Mouse (Mus musculus) liver, embryonic 16.5 days (tissue): Measurements from ENCODE around the gene Gal3st4. TPM values are rescaled to one million over a fixed set of nuclear protein-coding genes. Genes with fewer than 3 reads are reported as not detected.

Experiments used
- ATAC-seq: fragments of 200-750 bp; cut with Nextera tagmentation; 2 replicates; pipeline ENCODE4 v1.8.0; 2017; ENCODE audit warnings: low read depth, mild to moderate bottlenecking, moderate number of reproducible peaks, moderate library complexity
- H3K27ac ChIP-seq: fragments of 300-500 bp; sonication (generic); 2 replicates; pipeline ENCODE4 v1.5.1; 2014; ENCODE audit warnings: mild to moderate bottlenecking, low read length
- H3K27me3 ChIP-seq: fragments of 300-500 bp; sonication (generic); 2 replicates; pipeline ENCODE4 v1.6.1; 2014; ENCODE audit warnings: low read depth, low read length, mixed read lengths; ENCODE audit not compliant: control insufficient read depth, insufficient read depth
- H3K36me3 ChIP-seq: fragments of 300-500 bp; sonication (generic); 2 replicates; pipeline ENCODE4 v1.6.1; 2014; ENCODE audit warnings: mild to moderate bottlenecking; ENCODE audit not compliant: control insufficient read depth, insufficient read depth
- H3K4me1 ChIP-seq: fragments of 300-500 bp; sonication (generic); 2 replicates; pipeline ENCODE4 v1.6.1; 2014; ENCODE audit warnings: low read depth, low read length, mixed read lengths; ENCODE audit not compliant: control insufficient read depth
- H3K4me2 ChIP-seq: fragments of 300-500 bp; sonication (generic); 2 replicates; pipeline ENCODE4 v1.6.1; 2014; ENCODE audit warnings: low read depth, low read length, mixed read lengths
- H3K4me3 ChIP-seq: fragments of 300-500 bp; sonication (generic); 2 replicates; pipeline ENCODE4 v1.5.1; 2014; ENCODE audit warnings: low read depth, mild to moderate bottlenecking, low read length
- H3K9ac ChIP-seq: fragments of 300-500 bp; sonication (generic); 2 replicates; pipeline ENCODE4 v1.6.1; 2014; ENCODE audit warnings: low read depth, low read length
- H3K9me3 ChIP-seq: fragments of 300-500 bp; sonication (generic); replicated peaks from 2 replicates; pipeline ENCODE4 v1.6.1; 2016; ENCODE audit warnings: low read length; ENCODE audit not compliant: control insufficient read depth
- WGBS: fragments of 180-500 bp; shearing (Covaris S2); extraction: QIAGEN DNeasy Blood & Tissue Kit; methylation state at CpG from one replicate; pipeline ENCODE4 v1.1.7; 2014; ENCODE audit not compliant: insufficient replicate concordance; 5-methylcytosine and 5-hydroxymethylcytosine counted together
- polyA plus RNA-seq: library from polyadenylated mRNA; unstranded; fragments of >200 nt; fragmentation: Nextera tagmentation; extraction: Ambion mirVana; gene quantifications from 2 replicates; pipeline ENCODE4 v1.2.1, GENCODE M21; 2015

The Gal3st4 gene
- polyA plus RNA-seq, 1 experiment from 2014 or later: 0.22 TPM

DNA sequence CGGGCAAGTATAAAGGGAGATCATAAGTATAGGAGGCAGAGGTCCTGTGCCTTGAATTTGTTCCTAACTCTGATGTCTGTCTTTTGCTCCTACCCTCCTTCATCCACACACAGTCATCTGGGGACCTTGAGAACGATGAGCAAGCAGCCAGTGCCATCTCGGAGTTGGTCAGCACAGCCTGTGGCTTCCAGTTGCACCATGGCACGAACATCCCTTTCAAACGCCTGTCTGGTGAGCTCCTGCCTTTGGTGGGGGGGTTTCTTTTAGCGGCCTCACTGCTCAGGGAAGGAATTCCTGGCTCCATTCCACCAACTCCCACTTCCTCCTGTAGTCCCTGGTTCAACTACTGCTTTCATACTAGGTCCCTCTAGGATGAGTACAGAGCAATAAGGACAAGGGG lies 14.1 kb downstream of the Gal3st4 start:
- no peak overlapping the region for H3K9ac ChIP-seq
- H3K4me1 ChIP-seq: peaks cover 58% of the 10 kb centered on the region

DNA sequence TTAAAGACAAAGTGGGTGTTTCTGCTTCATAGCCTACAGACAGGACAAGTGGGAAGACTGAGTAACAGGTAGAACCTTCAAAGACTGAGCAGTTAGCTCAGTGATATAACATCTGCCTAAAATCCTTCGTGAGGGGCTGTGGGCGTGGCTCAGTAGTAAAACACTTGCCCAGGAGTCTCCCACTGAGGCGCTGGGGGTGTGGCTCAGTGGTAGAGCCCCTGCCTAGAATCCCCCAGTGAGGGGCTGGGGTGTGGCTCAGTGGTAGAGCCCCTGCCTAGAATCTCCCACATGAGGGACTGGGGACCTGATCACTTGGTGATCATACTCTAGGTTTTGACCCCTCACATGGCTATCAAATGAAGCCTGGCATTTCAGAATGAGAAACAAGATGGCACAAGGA lies 14.6 kb downstream of the Gal3st4 start:
- ATAC-seq: no peak
- no peak overlapping the region for H3K4me3 ChIP-seq
- no peak overlapping the region for H3K9ac ChIP-seq
- peaks cover 5% of the 10 kb centered on the region for H3K36me3 ChIP-seq
- peaks cover 55% of the 10 kb centered on the region for H3K4me1 ChIP-seq
- no peaks in the 10 kb centered on the region for H3K27me3 ChIP-seq
- no peaks in the 10 kb centered on the region for H3K9me3 ChIP-seq
- H3K4me2 ChIP-seq: no peak overlapping the region
- H3K27ac ChIP-seq: no peak overlapping the region
- 41% methylated on average over 3 of the region's 3 CpGs for WGBS

More for the DNA sequence above, 14.1 kb downstream of the Gal3st4 start:
- Histone ChIP-seq H3K4me3 (no peak overlapping the region), H3K36me3 (peaks cover 5% of the 10 kb centered on the region), H3K27ac (no peak overlapping the region), H3K27me3 (no peaks in the 10 kb centered on the region), H3K9me3 (no peaks in the 10 kb centered on the region), H3K4me2 (no peak overlapping the region)
- WGBS: 71% methylated on average over 6 of the region's 6 CpGs
- no peak for ATAC-seq

DNA sequence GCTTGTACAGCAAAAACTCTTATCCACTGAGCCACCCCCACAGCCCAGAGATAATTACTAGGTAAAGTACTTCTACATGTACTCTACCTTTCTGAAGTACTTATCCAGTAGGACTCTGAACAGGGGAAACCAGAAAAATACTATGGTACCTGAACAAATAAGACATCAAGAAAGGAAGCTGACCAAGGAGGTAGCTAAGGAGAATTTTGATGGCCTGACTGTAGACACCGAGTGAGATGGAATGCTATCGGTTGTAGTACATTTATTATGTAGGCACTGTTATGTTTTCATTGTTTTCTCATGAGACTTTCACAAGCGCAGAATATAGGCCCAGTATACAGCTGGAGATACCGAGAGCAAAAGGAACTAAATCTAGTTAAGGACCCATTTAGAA lies 15.1 kb downstream of the Gal3st4 start:
- no peaks in the 10 kb centered on the region for H3K27me3 ChIP-seq
- no peak overlapping the region for H3K4me2 ChIP-seq
- H3K36me3 ChIP-seq: peaks cover 5% of the 10 kb centered on the region
- H3K9ac ChIP-seq: no peak overlapping the region
- H3K4me3 ChIP-seq: no peak overlapping the region
- 68% methylated on average over 4 of the region's 4 CpGs for WGBS
- peak overlapping the region; percentile 73 for H3K27ac ChIP-seq
- H3K9me3 ChIP-seq: no peaks in the 10 kb centered on the region
- ATAC-seq: no peak
- peaks cover 50% of the 10 kb centered on the region for H3K4me1 ChIP-seq

DNA sequence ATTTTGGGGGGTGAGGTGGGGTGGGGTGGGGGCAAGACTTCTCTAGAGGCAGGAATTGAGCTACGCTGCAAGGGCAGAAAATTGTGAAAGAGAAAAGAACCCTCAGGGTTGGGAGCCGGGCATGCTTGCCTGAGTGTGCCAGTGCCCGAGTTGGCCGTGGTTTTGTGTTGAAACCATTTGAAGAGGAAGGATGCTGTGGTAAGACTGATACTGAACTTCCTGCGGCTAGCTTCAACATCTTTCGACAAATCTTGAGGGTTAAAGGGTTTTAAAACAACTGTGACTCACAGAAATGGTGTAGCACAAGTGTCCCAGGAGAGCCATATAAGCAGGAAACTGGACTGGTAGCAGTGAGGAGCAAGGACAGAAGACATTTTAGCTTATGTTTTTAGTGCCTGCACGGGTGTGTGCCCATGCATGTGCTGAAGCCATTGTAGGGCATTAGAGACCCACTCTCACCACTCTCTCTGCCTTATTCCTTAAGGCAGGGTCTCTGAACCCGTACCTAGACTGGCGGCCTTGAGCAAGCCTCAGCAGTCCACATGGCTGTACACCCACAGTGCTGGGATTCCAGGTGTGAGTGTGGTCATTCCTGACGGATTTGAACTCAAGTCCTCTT lies 15.6 kb downstream of the Gal3st4 start:
- Histone ChIP-seq H3K4me3 (peak overlapping the region; percentile 88), H3K4me2 (no peak overlapping the region), H3K27me3 (no peaks in the 10 kb centered on the region), H3K36me3 (peaks cover 5% of the 10 kb centered on the region), H3K4me1 (peaks cover 45% of the 10 kb centered on the region), H3K9me3 (no peaks in the 10 kb centered on the region), H3K9ac (no peak overlapping the region), H3K27ac (peak overlapping the region; percentile 82)
- WGBS: 32% methylated on average over 10 of the region's 10 CpGs
- no peak for ATAC-seq

DNA sequence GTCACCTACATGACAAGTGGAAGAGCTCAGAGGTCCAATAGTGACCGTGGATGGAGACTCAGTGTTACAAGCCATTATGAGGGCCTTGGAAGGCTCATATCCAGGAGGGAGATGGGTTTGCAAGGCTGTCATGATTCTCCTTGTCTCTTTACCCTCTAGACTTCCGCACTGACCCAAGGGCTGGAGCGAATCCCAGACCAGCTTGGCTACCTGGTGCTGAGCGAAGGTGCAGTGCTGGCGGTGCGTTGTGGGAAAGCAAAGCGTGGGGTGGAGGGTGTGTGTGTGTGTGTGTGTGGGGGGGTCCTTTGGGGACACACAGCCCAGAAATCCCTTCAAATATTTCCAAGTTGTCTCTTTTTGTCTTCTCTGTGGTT lies 16.6 kb downstream of the Gal3st4 start:
- H3K4me2 ChIP-seq: peak overlapping the region; percentile 92
- H3K4me3 ChIP-seq: peak overlapping the region; percentile 88
- WGBS: 5% methylated on average over 7 of the region's 7 CpGs
- ATAC-seq: no peak
- H3K9ac ChIP-seq: peak overlapping the region; percentile 80
- H3K9me3 ChIP-seq: no peaks in the 10 kb centered on the region
- H3K36me3 ChIP-seq: peaks cover 2% of the 10 kb centered on the region; the same call in 1 of the 2 replicates
- peak overlapping the region; percentile 82 for H3K27ac ChIP-seq
- peaks cover 36% of the 10 kb centered on the region for H3K4me1 ChIP-seq
- no peaks in the 10 kb centered on the region for H3K27me3 ChIP-seq

DNA sequence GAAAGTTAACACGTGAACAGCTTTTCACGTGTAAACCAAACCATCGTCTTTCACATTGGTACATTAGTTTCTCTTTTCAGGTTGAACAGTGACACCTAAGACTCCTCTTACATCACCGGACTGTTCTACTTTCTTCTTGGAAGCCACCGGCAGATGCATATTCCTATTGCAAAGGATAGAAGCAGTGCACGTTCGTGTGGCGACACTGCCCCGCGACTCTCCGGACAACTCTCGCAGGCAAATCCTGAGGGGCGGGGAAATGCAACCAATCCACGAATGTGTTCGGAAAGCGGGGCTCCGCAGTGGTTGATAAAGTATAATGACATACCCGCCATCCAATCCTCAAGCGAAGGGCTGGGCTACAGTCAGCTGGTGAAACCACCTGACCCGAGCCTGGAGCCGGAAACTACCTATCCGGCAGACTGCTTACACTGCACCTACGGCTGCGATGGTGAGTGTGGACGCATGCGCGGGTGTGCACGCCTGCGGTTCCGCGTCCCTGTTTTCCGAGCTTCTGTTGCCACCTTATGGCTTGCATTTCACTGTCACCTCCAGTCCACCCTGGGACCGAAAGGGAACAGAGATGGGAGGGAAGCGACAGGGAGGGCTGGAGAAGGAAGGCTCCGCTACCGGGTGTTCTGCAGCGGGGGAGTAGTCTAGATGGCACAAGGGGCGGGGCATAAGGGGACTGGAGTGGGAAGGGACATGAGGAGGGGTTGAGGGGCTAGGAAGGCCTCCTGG lies 17.1 kb downstream of the Gal3st4 start, which contains the start of gene Lamtor4:
Gene Lamtor4 (plus strand): TSS at position 130 of the 741 bp plus-strand sequence.
- peaks cover 31% of the 10 kb centered on the region for H3K4me1 ChIP-seq
- H3K27me3 ChIP-seq: no peaks in the 10 kb centered on the region
- H3K9ac ChIP-seq: peak within 1 kb of the TSS; percentile 80

DNA sequence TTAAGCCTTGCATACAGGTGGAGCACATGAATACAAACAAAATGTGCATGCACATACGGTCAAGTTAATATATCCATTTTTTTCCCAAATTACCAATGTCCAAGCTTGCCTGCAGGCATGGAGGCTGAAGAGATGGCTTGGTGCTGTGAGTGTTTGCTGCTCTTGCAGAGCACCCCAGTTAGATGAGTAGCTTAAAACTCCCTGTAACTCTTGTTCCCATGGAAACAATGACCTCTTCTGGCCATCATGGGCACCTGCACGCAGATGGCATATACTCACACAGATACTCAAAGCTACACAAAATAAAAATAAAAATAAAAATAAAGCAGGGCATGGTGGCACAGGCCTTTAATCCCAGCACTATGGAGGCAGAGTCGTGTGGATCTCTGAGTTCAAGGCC lies 19.6 kb downstream of the Gal3st4 start:
- H3K9me3 ChIP-seq: no peaks in the 10 kb centered on the region
- no peak for ATAC-seq
- WGBS: 76% methylated on average over 3 of the region's 3 CpGs
- H3K27me3 ChIP-seq: no peaks in the 10 kb centered on the region
- H3K4me3 ChIP-seq: no peak overlapping the region
- no peak overlapping the region for H3K27ac ChIP-seq
- no peaks in the 10 kb centered on the region for H3K36me3 ChIP-seq
- peaks cover 19% of the 10 kb centered on the region for H3K4me1 ChIP-seq
- H3K9ac ChIP-seq: no peak overlapping the region
- no peak overlapping the region for H3K4me2 ChIP-seq

More for the DNA sequence above, 17.1 kb downstream of the Gal3st4 start, which contains the start of gene Lamtor4:
- no peaks in the 10 kb centered on the region for H3K9me3 ChIP-seq
- H3K36me3 ChIP-seq: peaks cover 2% of the 10 kb centered on the region; the same call in 1 of the 2 replicates
- ATAC-seq: peak; percentile 99
- peak within 1 kb of the TSS; percentile 82 for H3K27ac ChIP-seq
- peak within 1 kb of the TSS; percentile 92 for H3K4me2 ChIP-seq
- H3K4me3 ChIP-seq: peak within 1 kb of the TSS; percentile 88
- WGBS: under 1% methylated on average over 38 of the region's 38 CpGs

DNA sequence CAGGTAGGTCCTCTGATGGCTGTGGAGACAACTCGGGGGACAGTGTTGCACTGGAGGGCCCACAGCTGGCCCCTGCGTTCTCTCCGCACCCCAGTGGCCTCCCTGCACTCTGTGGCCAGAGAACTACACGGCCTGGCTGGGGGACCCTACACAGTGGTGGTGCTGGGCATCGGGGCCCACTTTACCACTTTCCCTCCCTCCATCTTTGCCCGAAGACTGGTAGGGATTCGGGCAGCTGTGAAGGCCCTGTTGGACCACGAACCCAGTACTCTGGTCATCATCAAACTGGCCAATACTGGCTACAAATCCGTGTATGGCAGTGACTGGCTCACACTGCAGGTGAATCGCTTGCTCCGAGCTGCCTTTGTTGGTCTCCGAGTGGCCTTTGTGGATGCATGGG lies 21.5 kb downstream of the Gal3st4 start:
- Histone ChIP-seq H3K9me3 (no peaks in the 10 kb centered on the region), H3K4me1 (peaks cover 7% of the 10 kb centered on the region), H3K27me3 (no peaks in the 10 kb centered on the region), H3K4me3 (no peak overlapping the region), H3K36me3 (no peaks in the 10 kb centered on the region), H3K9ac (no peak overlapping the region), H3K4me2 (no peak overlapping the region), H3K27ac (no peak overlapping the region)
- WGBS: 76% methylated on average over 12 of the region's 12 CpGs
- no peak for ATAC-seq

DNA sequence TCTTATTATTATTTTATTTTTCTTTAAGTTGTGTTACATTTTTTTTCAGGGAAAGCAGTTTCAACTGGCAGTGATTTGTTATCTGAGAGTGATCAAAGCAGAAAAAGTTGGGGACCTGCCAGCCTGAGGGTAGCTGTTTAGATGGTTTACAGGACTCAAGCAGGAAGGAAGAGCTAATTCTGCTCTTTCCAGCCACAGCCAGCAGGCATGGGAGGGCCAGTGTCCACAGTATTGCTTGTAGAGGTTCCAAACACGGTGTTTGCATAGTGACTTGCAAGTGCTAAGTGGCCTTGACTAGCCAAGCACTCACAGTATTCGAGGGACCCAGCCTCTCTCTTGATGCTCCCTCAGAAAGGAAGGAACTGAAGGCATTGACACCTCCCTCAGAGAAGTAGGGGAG lies 31.1 kb downstream of the Gal3st4 start:
- no peak overlapping the region for H3K4me3 ChIP-seq
- no peaks in the 10 kb centered on the region for H3K27me3 ChIP-seq
- H3K4me1 ChIP-seq: no peaks in the 10 kb centered on the region
- H3K27ac ChIP-seq: no peak overlapping the region
- H3K9ac ChIP-seq: no peak overlapping the region
- H3K9me3 ChIP-seq: no peaks in the 10 kb centered on the region
- no peaks in the 10 kb centered on the region for H3K36me3 ChIP-seq
- WGBS: 11% methylated on average over 2 of the region's 2 CpGs
- H3K4me2 ChIP-seq: no peak overlapping the region
- no peak for ATAC-seq
